Mouse (Mus musculus) kidney, postnatal 36 days (tissue): ENCODE measurements around the gene Tmem164.

Experiments used
- DNase-seq, 2 experiments: peaks; one replicate each; pipeline ENCODE4 v3.0.0; 2021 to 2022; ENCODE audit warnings: mixed read lengths in 2 of 2

The Tmem164 gene

DNA sequence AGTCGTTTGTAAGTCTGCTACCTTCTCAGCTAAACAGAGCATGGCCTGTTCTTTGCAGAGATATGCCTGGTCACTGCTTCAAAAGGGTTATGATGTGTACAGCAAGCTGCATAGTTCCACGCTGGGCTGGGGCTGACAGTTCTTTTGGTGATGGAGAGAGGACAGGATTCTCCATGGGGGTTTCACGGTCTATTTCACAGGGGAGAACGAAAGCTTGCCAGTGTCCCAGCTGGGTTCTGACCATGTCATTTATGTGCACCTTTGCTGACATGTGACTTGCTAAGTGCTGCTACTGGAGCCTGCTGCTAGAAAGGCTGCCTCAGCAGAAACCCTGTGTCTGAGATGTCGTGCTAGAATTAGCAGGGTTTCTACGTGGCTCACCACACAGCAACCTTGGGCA, 74.3 kb downstream of the Tmem164 start:
- DNase-seq, result no peak

DNA sequence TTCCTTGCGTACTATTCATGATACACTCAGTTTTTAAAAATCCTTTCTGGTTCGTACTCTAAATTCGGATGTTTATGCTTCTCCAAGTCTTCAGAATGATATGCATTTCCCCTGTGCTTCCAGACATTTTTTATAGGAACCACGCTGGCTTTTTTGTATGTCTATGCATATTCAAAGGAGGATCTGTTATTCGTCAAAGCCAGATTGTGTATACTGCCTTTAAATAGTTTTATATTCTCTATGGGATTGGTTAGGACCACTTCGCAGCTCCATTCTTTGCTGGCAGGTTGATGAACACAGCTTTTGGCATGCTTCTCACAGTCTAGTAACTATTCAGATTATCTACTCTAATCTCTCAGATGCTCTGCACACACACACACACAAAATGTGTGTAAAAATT, 79.2 kb downstream of the Tmem164 start:
- no peak for DNase-seq

DNA sequence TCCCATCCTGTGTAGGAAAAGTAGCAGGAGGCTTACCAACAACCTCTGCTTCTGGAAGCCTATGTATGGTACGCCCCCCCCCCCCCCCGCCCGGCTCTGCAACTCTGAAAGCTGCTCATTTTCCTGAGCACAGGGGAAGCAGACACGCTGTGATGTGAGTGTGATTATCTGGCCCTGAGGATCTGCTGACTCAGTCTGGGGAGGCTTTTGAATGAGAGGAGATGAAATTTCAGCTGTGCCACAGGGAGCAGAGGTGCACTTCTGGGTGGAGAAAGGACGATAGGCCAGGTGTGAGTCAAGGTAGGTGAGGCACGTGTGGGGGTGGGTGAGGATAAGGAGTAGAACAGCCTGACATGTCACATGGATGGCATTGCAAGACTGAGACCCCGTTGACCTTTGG, 82.1 kb downstream of the Tmem164 start:
- no peak for DNase-seq

DNA sequence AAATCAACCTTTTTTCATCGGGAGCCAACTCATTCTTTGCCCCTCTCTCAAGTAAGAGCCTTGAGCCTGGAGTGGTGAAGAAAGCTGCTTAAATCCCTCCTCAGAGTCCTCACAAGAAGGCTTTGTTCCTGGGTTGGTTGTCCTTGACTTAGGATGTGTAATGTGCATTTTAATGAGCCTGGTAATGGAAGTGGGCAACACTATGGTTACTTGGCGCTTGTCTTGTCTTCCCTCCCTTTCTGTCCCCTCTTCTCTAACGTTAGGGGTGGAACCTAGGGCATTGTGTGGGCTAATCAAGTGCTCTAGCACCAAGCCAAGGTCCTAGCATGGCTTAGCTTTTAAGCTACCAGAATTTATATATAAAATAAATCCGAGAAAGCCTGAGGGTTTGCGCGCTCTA, 88.5 kb downstream of the Tmem164 start:
- DNase-seq, result no peak

DNA sequence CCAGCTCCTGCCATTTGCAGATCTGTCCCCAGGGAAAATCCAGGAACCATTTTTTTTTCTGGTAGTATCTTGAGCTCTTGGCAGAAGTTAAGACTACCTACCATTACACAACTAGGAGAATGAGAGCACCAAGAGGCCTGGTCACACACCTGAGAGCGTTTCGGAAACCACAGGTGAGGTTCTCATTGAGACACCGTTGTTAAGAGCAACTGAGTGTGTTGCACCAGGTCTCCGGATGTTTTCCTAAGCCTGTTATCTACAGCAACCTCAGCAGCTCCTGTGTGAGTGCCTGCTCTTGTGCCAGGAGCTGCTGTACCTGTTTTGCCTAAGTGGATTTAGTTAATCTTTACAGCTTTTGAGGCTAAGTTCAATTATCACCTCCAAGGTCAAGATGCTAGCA, 92.5 kb downstream of the Tmem164 start:
- DNase-seq, result no peak

DNA sequence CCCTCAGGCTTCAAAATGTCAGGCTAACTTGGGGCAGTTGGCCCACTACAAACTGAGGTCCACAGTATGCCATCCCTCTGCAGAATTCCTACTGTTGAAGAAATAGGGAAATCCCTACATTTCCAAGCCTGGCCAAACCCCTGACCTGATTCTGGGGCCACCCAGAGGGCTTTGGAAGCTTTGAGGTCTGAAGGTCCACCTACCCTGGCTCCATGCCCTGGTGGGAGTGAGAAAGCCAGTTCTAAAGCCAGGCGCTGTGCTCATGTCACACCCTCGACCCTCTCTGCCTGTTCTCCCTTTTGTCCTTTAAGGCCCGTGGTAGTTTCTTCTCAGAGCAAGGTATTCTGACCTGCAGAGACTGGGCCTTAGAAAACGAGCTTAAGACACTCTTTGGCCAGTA, 94.9 kb downstream of the Tmem164 start:
- DNase-seq, result no peak

DNA sequence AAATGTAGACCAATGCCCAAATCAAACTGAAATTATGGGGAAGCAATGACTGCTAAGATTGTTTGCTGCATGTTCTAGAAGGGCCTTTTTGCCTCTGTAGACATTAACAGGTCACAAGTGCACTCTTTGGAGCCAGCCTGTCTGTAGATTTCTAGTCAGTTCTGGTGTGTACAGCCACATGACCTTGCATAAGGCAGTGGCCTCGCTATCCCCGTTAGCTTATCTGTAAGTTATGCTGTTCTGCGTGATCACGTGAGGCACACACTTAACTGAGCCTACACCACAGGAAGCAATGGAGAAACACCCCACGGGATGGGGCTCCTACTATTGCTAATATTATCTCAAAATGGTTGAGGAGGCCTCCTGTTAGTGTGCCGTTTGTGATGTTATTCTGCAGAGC, 97.4 kb downstream of the Tmem164 start:
- DNase-seq, result peak; percentile 2 to 4

DNA sequence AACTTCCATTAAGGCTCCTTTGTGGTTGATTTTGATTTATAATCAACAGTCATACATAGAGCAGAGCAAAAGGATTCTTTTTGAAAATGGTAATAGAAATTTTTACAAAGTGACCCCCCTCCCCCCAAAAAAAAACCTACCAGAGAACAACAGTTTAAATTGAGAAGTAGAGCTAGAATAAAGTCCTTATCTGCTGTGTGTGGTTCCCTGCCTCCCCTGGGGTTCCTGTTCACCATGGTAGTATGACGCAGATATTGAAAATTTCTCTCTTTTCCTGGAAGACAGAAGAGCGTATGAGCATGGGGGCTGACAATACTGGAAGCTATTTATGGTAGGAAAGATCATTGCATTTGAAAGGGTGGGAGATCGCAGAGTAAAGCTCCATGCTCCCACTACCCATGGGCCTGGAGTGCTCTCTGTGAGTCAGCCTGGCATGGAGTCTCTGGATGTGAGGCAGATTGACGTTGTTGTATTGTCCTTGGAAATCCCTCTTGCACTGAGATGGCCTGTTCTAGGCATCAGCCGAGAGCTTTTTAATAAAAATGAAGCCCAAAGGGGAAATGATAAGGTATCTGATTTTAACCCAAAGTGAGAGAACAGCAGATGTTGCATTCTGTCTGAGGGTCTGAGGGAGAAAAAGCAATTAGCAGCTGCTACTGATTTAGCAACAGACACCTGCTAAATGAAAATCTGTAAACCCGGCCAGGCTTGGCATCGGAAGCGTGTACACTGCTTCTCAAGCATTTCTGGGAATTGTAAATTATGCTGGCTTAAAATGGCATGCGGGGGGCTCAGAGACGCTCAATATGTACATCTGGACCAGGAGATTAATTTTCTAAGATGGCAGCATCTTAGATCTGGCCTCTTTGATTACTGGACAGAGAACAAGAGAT, 105.2 kb downstream of the Tmem164 start:
- no peak for DNase-seq

DNA sequence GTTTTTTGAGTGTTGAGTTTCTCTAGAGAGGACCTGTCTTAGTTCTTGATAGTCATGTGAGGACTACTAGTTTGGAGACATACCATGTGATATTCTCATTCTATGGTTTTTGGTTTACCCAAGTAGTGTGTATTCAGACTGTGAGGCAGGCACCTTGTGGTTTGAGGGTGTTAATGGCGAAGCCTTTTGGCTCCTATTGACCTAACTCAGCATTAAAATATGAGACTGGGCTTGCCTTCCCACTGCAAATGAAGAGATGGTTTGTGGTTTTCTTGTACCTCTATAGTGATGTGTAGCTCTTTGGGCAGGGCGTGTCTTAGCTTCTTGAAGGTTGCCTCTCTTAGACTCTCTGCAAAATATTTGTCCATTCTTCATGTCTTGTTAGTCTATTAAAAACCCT, 111.0 kb downstream of the Tmem164 start:
- no peak for DNase-seq

DNA sequence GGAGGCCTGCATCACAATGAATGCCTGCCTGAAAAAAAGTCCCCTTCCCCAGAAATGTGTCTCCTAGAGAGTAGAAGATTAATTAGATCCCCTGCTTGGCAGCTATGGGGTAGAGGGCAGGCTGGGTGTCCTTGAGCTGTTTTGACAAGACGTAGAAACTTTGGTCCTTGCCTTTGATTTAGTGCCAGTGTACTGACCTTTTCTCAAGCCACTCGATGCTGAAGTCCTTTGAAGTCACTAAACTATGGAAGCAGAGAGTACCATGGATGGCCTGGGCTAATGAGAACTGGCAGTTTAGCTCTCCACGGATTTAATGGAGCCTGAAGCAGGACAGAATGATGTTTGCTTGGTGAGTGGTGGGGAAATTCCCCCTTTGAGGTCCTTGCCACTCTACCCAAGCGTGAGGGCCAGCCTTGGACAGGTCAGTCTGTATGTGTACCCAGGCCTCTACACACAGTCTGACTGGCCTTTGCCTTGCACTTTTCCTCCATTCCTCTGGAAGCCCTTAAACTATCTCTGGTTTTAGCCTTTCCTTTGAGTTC, 112.9 kb downstream of the Tmem164 start:
- no peak for DNase-seq

DNA sequence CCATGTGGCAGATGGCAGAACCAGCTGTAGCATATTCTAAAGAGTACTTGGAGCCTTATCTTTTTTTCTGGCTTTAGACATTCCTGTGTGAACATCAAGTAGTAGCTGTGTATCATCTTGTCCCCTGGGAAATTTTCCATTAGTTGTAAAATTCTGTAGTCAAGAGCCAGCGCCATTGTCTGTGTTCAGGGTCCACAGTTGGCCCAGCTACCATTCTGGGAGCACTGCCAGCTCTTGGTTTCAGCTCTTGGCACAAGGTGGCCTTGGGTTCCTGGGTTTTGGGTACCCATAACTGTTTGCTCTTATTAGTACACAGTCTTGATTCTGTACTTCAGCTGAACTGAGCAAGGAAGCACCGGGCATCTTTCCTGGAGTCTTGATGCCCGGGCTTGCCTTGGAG, 123.4 kb downstream of the Tmem164 start:
- peak in 1 of 2 experiments; percentile 32 for DNase-seq

DNA sequence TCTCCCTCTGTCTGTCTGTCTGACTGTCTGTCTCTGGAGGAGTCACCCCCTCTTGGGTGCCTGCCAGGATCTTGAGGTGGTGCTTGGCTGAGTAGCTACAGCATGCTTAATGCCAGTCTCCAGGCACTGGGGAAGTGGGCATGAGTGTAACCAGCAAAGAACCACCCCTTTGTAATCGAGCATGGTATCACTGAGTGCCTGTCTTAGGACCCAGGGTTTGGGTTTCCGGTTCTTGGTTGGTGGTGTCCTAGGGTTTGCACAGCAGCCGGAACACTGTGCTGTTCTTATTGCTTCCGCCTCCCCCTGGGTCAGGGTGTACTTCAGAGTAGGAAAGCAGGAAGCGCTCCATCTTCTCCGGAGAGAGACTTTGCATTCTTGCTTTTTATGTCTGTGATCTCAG, 124.9 kb downstream of the Tmem164 start:
- DNase-seq, result peak in 1 of 2 experiments; percentile 9

DNA sequence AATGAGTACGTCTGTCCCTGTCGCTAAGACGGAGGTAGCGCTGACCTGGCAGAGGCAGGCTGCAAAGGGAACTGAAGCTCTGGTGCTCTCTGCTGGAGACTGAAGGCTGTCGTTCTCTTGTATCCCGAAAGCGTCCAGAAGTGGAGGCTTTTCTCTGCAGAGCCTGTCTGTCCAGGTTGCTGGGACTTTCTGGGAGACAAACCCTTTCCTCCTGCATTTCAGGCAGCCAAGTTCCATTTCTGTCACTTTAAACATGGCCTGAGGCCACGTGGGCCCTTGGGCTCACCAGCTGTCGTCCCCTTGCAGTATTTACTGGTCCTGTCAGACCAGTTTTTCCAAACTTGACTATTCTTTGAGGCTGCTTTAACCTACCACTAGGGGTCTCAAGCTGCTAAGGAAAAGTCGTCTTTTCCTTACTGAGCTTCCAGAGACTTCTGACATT, 125.4 kb downstream of the Tmem164 start:
- DNase-seq, result peak; percentile 20 to 25

DNA sequence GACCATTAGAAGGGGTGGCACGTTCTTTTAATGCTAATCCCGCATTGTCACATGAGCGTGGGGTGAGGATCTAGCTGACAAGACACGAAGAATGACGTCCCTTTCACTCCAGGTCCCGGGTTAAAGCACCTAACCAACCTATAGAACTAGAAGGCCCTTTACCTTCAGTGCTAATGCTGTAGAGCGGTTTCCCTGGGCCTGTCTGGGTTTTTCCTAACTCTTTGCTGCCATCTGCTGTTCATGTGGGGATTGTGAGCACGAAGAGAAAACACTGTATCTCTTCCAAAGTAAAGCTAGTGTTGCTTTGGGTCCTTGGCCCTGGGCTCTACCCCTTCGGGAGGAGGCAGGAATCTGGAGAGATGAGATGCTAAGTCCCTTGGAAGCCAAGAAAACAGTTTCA, 127.2 kb downstream of the Tmem164 start:
- DNase-seq, result peak; percentile 60 to 62

DNA sequence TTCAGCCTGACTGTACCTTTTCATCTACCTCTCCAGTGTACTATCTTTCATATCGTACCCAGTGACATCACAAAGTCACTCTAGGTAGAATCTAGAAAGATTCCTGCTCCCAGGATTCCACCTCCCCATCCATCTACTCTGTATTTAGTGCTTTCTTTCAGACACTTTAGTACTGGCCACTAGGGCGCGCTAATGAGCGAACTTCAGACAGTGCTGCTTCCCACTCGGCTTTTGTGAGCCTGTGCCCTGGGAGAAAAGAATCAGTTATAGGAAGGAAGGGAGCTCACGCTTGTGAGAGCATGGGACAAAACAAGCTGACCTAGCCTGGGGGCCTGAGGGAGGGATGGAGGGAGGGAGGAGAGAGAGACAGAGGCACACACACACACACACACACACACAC, 131.9 kb downstream of the Tmem164 start:
- peak; percentile 27 to 68 for DNase-seq

DNA sequence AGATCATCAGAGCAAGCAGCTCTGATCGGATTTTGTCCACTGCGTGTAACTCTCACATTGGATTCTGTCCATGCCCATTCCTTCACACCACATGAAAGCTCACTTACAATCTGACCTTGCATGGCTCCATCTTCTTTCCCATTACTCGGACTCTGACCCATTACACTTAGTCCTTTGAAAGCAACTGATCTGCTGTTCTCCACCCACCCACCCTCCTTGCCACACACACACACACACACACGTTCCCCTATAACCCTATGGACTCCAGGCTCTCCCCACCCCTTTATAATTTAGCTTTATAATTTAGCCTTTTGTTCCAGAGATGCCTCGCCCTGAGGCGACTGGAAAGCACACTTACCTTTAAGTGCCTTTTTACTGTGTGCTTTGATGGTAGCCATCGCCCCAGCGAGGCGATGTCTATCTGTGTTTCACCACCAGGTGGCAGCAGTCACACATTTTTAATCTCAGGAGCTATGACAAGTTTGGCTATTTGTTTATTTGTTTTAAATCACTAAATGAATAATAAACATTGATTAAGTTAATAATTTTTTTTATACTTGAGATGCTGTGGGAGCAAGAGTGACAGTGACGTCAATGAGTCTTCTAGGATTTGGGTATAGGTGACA, 137.0 kb downstream of the Tmem164 start:
- DNase-seq, result peak; percentile 36 to 61

DNA sequence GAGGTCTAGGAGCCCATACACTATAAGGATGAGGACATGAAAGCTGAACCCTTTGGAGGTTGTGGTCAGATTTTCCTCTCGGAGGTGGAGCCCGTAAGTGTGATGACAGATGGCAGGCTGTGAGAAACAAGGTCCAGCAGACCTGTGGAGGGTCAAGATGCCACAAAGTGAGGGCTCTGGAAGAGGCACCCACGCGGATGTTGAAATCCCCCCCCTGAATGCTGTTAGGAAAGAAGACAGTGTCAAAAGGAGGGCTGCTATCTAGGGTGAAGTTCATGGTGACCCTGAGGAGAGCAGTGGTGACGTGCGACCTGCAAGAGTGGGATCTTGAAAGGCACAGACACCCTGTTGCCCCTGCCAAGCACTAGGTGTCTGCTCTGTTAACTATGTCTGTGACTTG, 140.0 kb downstream of the Tmem164 start:
- no peak for DNase-seq

DNA sequence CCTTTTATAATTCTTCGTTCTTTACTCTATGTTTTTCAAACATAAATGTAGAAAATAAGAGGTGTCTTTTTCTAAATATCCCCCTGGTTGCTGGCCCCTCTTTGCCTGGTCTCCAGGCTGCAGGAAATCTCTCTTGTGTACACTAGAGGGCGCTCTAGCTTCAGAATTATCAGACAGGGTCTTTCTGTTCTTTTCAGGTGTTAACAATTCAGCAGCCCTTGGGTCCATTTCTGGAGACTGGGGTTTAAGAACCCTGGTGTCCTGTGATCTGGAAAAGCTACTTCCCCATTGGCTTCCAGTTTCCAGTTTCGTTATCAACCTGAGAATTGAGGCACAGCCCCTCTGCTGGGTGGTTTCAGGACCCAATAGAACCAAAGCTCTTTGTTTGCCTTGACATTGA, 140.6 kb downstream of the Tmem164 start:
- DNase-seq, result no peak

DNA sequence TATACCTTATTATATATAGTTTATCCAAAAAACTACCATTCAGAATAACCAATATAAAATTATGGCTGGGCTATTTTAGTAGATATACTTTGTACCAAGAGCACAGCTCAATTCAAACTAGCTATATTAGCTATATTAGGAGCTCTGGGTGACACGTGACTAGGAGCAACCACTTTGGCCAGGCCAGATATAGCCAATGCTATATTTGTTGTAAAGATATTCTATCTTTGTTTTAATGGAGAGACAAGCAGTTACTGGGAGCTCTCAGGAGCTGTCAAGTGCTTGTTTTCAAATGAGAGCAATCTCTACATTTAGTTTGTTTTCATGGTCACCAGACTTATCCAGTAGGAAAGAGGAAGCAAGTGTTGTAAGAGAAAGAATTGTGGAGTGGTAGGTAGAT, 144.1 kb downstream of the Tmem164 start:
- no peak for DNase-seq

DNA sequence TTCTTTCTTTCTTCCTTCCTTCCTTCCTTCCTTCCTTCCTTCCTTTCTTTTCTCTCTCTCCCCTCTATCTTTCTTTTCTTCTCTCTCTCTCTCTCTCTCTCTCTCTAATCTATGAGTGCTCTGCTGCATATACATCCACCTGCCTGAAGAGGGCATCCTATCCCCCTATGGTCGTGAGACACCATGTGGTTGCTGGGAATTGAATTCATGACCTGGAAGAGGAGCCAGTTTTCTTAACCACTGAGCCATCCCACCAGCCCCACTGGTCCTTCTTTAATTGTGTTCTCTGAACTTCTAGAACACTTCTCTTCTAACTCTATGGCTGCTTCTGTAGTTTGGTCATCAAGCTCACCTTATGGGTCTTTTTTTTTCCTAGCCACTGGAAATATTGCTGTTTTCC, 146.4 kb downstream of the Tmem164 start:
- no peak for DNase-seq

DNA sequence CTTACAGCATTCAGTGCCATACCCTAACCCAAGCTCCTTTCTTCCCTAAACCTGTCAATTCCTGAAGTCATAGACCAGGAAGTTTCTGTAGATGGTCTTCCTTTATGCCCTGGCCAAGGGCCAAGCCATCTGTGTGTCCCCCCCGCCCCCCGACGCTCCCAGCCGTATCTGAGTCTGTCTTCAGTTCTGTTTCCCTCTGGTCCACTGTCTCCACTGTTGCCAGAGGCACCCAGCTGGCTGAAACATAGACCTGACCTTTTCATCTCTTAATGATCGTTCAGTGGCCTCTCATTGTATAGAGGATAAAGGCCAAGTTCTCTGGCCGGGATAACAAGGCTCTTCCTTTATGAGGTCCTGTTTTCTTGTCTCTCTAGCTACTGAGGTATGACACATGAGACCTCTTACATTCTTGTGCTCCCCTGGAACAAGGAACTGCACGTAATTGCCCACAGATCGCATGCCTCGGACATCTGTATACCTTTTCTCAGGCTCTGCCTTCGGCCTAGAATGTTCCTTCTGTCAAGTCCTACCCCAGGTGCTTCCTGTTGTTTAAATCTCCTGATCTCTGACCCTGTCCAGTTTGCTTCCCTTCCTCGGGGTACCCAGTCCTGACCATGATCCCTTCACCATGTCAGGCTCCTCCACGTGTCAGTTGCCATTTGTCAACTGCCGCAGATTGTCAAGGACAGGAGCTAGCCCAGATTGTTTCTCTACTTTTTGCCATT, 147.1 kb downstream of the Tmem164 start:
- no peak for DNase-seq

DNA sequence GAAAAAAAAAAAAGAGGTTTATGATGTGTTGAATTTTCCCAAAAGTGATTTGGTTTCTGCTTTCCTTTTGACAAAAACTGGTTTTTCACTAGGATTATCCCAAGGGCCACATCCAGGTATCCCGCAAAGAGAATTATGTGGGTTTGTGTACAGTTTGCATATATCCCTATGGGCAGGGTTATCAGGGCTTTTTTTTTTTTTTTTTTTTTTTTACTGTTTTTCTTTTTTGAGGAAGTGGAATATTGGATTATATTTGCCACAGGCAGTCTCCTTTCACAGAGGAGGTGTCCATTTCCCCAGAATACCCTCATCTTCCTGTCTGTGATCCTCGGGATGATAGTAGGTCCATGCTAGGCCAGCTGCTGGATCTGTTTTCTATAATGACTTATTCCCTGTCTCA, 148.1 kb downstream of the Tmem164 start:
- no peak for DNase-seq

DNA sequence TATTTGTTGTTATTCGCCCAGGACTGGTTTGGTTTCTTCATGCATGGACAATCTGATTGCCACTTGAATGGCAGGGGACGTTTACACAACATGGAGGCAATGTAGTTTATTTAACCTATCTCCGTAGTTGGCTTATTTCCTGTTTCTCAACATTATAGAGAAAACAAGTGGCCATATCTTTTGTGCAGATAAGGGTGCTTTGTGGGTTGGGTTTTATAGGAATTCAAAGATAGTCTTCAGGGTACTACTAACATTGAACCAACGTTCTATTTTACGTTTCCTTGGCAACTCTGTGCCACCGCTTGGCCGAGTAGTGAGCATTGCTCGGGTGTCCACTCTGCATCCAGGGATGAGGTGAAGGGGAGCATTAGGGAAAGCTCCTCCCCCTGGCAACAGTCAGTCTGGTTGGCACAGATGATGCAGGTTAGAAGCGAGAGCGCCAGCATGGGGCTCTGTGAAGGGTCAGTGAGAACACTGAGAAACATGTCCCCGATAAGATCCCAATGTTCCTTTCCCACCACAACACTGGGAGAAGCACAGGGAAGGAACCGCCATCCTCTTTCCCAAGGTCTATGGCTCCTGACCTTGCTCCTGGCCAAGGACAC, 148.8 kb downstream of the Tmem164 start:
- DNase-seq, result no peak
